Mouse (Mus musculus) megakaryocyte, embryonic 14.5 days (primary cell): ENCODE measurements around the gene Clec4d.

Source experiments
- FLI1 ChIP-seq: IDR thresholded peaks from 2 replicates; pipeline ENCODE4 v1.6.1; 2012; ENCODE audit warnings: low read length, inconsistent platforms, mixed read lengths
- GATA1 ChIP-seq: IDR thresholded peaks from 3 replicates; pipeline ENCODE4 v1.6.1; 2012; ENCODE audit warnings: mixed read lengths, low read length, inconsistent platforms, borderline replicate concordance

GRCm38 (mm10) chr6:123229644-123230043 is 32.3 kb upstream of the Clec4d start, which contains the start of gene Clec4n:
- no peak for TF ChIP-seq GATA1
- no peak for TF ChIP-seq FLI1
